Mouse (Mus musculus) G1E (cell line): ENCODE measurements around the gene Pds5b.

Experiments used
- CTCF ChIP-seq: IDR thresholded peaks from 2 replicates; pipeline ENCODE4 v1.5.1; 2012; ENCODE audit warnings: low read depth, low read length, inconsistent platforms, mixed read lengths
- GATA2 ChIP-seq: IDR thresholded peaks from 2 replicates; pipeline ENCODE4 v1.6.1; 2012; ENCODE audit warnings: low read depth, low read length, inconsistent platforms, borderline replicate concordance
- TAL1 ChIP-seq: conservative IDR thresholded peaks from 2 replicates; pipeline ENCODE4 v1.6.1; 2012; ENCODE audit warnings: low read depth, low read length, inconsistent platforms, mixed read lengths

DNA sequence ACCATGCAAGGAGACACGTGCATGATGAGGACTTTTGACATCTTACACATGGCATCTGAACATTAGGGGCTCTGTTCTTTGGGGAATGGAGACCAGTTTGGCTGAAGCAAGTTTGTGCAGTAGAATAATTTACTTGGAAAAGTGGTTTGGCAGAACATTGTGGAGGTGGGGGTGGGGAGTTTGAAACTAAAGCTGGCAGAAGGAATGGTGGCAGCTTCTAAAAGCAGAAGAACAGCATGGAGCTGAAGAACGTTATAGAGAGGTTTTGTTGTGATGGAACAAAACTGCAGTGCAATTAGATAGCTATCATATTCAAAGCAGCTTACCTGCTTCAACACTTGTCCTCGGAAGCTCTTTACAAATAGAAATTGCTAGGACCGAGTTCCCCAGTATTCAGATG, 141.9 kb downstream of the Pds5b start:
- TF ChIP-seq CTCF (no peak), TAL1 (no peak), GATA2 (no peak)
